ENCODE assay signal across 32 mouse cellular contexts in genomic region chr15:101394908-101395307, GRCm38 (mm10). TPM values are rescaled to one million over a fixed set of nuclear protein-coding genes. Genes with fewer than 3 reads are reported as not detected.
DNase-seq lines count a peak whose midpoint lies in the region; ATAC-seq and TF ChIP-seq lines count a peak whose summit lies in the region.
"Had no signal": no experiment of that assay in that cellular context is flagged by ENCODE, and none has a peak within 500 bp of the region (broad histone marks: within the 10 kb centered on the region; RNA-seq: fewer than 3 reads in every experiment).

No protein-coding gene starts in this region.

- H3K4me3 ChIP-seq in intestine, postnatal 0 days (ENCODE audit: low read depth, low read length): no peak overlapping the region
- no peak overlapping the region for H3K4me3 ChIP-seq in intestine, embryonic 15.5 days (replicated peaks)
- H3K4me3 ChIP-seq in layer of hippocampus, adult 2 months: no peak overlapping the region
- H3K4me3 ChIP-seq in midbrain, postnatal 0 days (ENCODE audit: low read depth, low read length): no peak overlapping the region
- no peak overlapping the region for H3K4me3 ChIP-seq in midbrain, embryonic 13.5 days (replicated peaks)
- H3K4me3 ChIP-seq in small intestine, adult 2 months (ENCODE audit: low read depth, low read length): no peak overlapping the region
- no peak overlapping the region for H3K4me3 ChIP-seq in limb, embryonic 10.5 days
- H3K4me3 ChIP-seq: forebrain, embryonic 12.5 days; heart, embryonic 15.5 days; hindbrain, embryonic 15.5 days; limb, embryonic 12.5 days; liver, embryonic 15.5 days; myocyte had no signal

- H3K9ac ChIP-seq in intestine, postnatal 0 days (ENCODE audit: low read depth, low read length): no peak overlapping the region
- no peak overlapping the region for H3K9ac ChIP-seq in intestine, embryonic 15.5 days
- H3K9ac ChIP-seq in midbrain, postnatal 0 days (replicated peaks; ENCODE audit: low read length, poor library complexity, severe bottlenecking): no peak overlapping the region
- H3K9ac ChIP-seq in midbrain, embryonic 13.5 days (replicated peaks): no peak overlapping the region
- H3K9ac ChIP-seq: forebrain, embryonic 12.5 days; heart, embryonic 15.5 days; hindbrain, embryonic 15.5 days; limb, embryonic 12.5 days; liver, embryonic 15.5 days had no signal

- H3K27me3 ChIP-seq in intestine, postnatal 0 days (replicated peaks; ENCODE audit: control insufficient read depth, insufficient read depth, low read length): no peaks in the 10 kb centered on the region
- no peaks in the 10 kb centered on the region for H3K27me3 ChIP-seq in intestine, embryonic 15.5 days (replicated peaks)
- H3K27me3 ChIP-seq in midbrain, postnatal 0 days (ENCODE audit: insufficient read depth, low read length): no peaks in the 10 kb centered on the region
- H3K27me3 ChIP-seq in midbrain, embryonic 13.5 days: no peaks in the 10 kb centered on the region
- H3K27me3 ChIP-seq in small intestine, adult 2 months (ENCODE audit: control insufficient read depth, insufficient read depth, low read length): no peaks in the 10 kb centered on the region
- H3K27me3 ChIP-seq in limb, embryonic 10.5 days (ENCODE audit: low read depth, poor library complexity, severe bottlenecking): peaks cover 5% of the 10 kb centered on the region; the same call in 1 of the 2 replicates
- H3K27me3 ChIP-seq: forebrain, embryonic 12.5 days; heart, embryonic 15.5 days; hindbrain, embryonic 15.5 days; liver, embryonic 15.5 days had no signal

- H3K36me3 ChIP-seq in intestine, postnatal 0 days (ENCODE audit: control insufficient read depth, insufficient read depth): 0 out of 2 replicates have a peak, but pooled peaks cover 6% of the 10 kb centered on the region
- no peaks in the 10 kb centered on the region for H3K36me3 ChIP-seq in intestine, embryonic 15.5 days
- no peaks in the 10 kb centered on the region for H3K36me3 ChIP-seq in midbrain, postnatal 0 days (ENCODE audit: insufficient read depth, low read length)
- no peaks in the 10 kb centered on the region for H3K36me3 ChIP-seq in midbrain, embryonic 13.5 days
- H3K36me3 ChIP-seq in small intestine, adult 2 months (ENCODE audit: control insufficient read depth, insufficient read depth, low read length): peaks cover 5% of the 10 kb centered on the region; the same call in 1 of the 2 replicates
- H3K36me3 ChIP-seq in limb, embryonic 10.5 days: no peaks in the 10 kb centered on the region
- H3K36me3 ChIP-seq: forebrain, embryonic 12.5 days; heart, embryonic 15.5 days; hindbrain, embryonic 15.5 days; limb, embryonic 12.5 days; liver, embryonic 15.5 days had no signal

- no peak for DNase-seq in layer of hippocampus, adult 2 months (ENCODE audit: low spot score in 2 of 2)
- DNase-seq in layer of hippocampus, adult 18-20 months (ENCODE audit: low spot score in 2 of 2): no peak
- DNase-seq in midbrain, postnatal 0 days (ENCODE audit: low spot score): no peak
- no peak for DNase-seq in limb, embryonic 10.5 days (ENCODE audit: low spot score)
- DNase-seq: adrenal gland, postnatal 10 days; cerebellum, adult 11 months; heart, adult 18-20 months; heart, postnatal 4 days; midbrain, embryonic 14.5 days; spleen, adult 18-20 months; thymus, adult 2 months had no signal

- TF ChIP-seq CTCF in intestine, postnatal 0 days (IDR thresholded peaks at IDR 0.05; ENCODE audit: low read depth): peak; percentile 56
- TF ChIP-seq CTCF in layer of hippocampus, adult 2 months (conservative IDR thresholded peaks at IDR 0.05): peak; percentile 27
- TF ChIP-seq CTCF in midbrain, postnatal 0 days (IDR thresholded peaks at IDR 0.05): peak; percentile 21
- TF ChIP-seq CTCF in small intestine, adult 2 months (IDR thresholded peaks at IDR 0.05; ENCODE audit: extremely low read depth, insufficient read length, insufficient replicate concordance, low read depth, low read length): peak; percentile 21; the same call in 1 of the 2 replicates

- H3K4me1 ChIP-seq in intestine, postnatal 0 days (replicated peaks; ENCODE audit: control insufficient read depth, insufficient read depth, low read length): no peaks in the 10 kb centered on the region; the same call in 1 of the 2 replicates
- no peaks in the 10 kb centered on the region for H3K4me1 ChIP-seq in intestine, embryonic 15.5 days (replicated peaks)
- H3K4me1 ChIP-seq in midbrain, postnatal 0 days (ENCODE audit: insufficient read depth, low read length): no peaks in the 10 kb centered on the region
- no peaks in the 10 kb centered on the region for H3K4me1 ChIP-seq in midbrain, embryonic 13.5 days (replicated peaks)
- H3K4me1 ChIP-seq in small intestine, adult 2 months (ENCODE audit: control insufficient read depth, insufficient read depth, insufficient read length, low read length): no peaks in the 10 kb centered on the region
- peaks cover 15% of the 10 kb centered on the region for H3K4me1 ChIP-seq in limb, embryonic 10.5 days
- H3K4me1 ChIP-seq: forebrain, embryonic 12.5 days; hindbrain, embryonic 15.5 days; liver, embryonic 15.5 days had no signal

- no peak overlapping the region for H3K4me2 ChIP-seq in intestine, postnatal 0 days (replicated peaks; ENCODE audit: low read depth)
- H3K4me2 ChIP-seq in intestine, embryonic 15.5 days (replicated peaks): no peak overlapping the region
- H3K4me2 ChIP-seq in midbrain, postnatal 0 days (ENCODE audit: low read depth, low read length, poor library complexity, severe bottlenecking): no peak overlapping the region
- H3K4me2 ChIP-seq in midbrain, embryonic 13.5 days (replicated peaks): no peak overlapping the region
- H3K4me2 ChIP-seq: forebrain, embryonic 12.5 days; heart, embryonic 15.5 days; hindbrain, embryonic 15.5 days; limb, embryonic 12.5 days; liver, embryonic 15.5 days had no signal

- no peak for ATAC-seq in intestine, postnatal 0 days
- no peak for ATAC-seq in intestine, embryonic 15.5 days
- ATAC-seq in midbrain, postnatal 0 days (ENCODE audit: low FRiP score): no peak
- ATAC-seq in midbrain, embryonic 13.5 days: no peak
- ATAC-seq: activated CD4-positive, CD25-positive, alpha-beta regulatory T cell, adult 4 months; intestine, embryonic 16.5 days had no signal

- no peaks in the 10 kb centered on the region for H3K9me3 ChIP-seq in intestine, postnatal 0 days (ENCODE audit: control insufficient read depth)
- no peaks in the 10 kb centered on the region for H3K9me3 ChIP-seq in intestine, embryonic 15.5 days
- no peaks in the 10 kb centered on the region for H3K9me3 ChIP-seq in midbrain, postnatal 0 days (ENCODE audit: low read length)
- H3K9me3 ChIP-seq in midbrain, embryonic 13.5 days: no peaks in the 10 kb centered on the region
- H3K9me3 ChIP-seq in limb, embryonic 10.5 days (replicated peaks): no peaks in the 10 kb centered on the region
- H3K9me3 ChIP-seq: forebrain, embryonic 12.5 days; heart, embryonic 15.5 days; hindbrain, embryonic 15.5 days; limb, embryonic 12.5 days; liver, embryonic 15.5 days had no signal

- TF ChIP-seq POLR2A in small intestine, adult 2 months (IDR thresholded peaks at IDR 0.05; ENCODE audit: low read depth, low read length): no peak

- no peak overlapping the region for H3K27ac ChIP-seq in intestine, postnatal 0 days (ENCODE audit: low read depth, low read length)
- H3K27ac ChIP-seq in intestine, embryonic 15.5 days: no peak overlapping the region
- no peak overlapping the region for H3K27ac ChIP-seq in layer of hippocampus, adult 2 months
- H3K27ac ChIP-seq in midbrain, postnatal 0 days (ENCODE audit: low read depth, low read length): no peak overlapping the region
- no peak overlapping the region for H3K27ac ChIP-seq in midbrain, embryonic 13.5 days
- no peak overlapping the region for H3K27ac ChIP-seq in small intestine, adult 2 months (ENCODE audit: insufficient read depth, low read depth, low read length)
- H3K27ac ChIP-seq in limb, embryonic 10.5 days: no peak overlapping the region
- H3K27ac ChIP-seq: forebrain, embryonic 12.5 days; heart, embryonic 15.5 days; hindbrain, embryonic 15.5 days; limb, embryonic 12.5 days; liver, embryonic 15.5 days had no signal

- 65% methylated on average over 7 of the region's 7 CpGs for WGBS in intestine, postnatal 0 days
- WGBS in intestine, embryonic 15.5 days: 64% methylated on average over 7 of the region's 7 CpGs
- 64% methylated on average over 7 of the region's 7 CpGs for WGBS in midbrain, postnatal 0 days
- WGBS in midbrain, embryonic 13.5 days: 73% methylated on average over 7 of the region's 7 CpGs
- WGBS in small intestine, adult 2 months: 79% methylated on average over 7 of the region's 7 CpGs
- 60% methylated on average over 7 of the region's 7 CpGs for WGBS in limb, embryonic 10.5 days

RNA-seq across cellular contexts. Expression of gene Krt7, which starts 15.9 kb away (rescaled TPM):
- 86.1 and 89.0 TPM in 2 replicates for polyA plus RNA-seq in intestine, postnatal 0 days (2015; fragmentation: Nextera tagmentation; extraction: Ambion mirVana)
- 134 and 137 TPM in 2 replicates for polyA plus RNA-seq in intestine, embryonic 15.5 days (2015; fragmentation: Nextera tagmentation; extraction: Ambion mirVana)
- not detected for total RNA-seq in layer of hippocampus, adult 2 months (2021)
- total RNA-seq in layer of hippocampus, adult 18-20 months (2021): not detected
- total RNA-seq in midbrain, postnatal 0 days (2014; rRNA removed): 0.49 and 0.52 TPM in 2 replicates
- 0.20 and 0.82 TPM in 2 replicates for polyA plus RNA-seq in midbrain, postnatal 0 days (2015; fragmentation: Nextera tagmentation; extraction: Ambion mirVana)
- 0.05 and 0.32 TPM in 2 replicates for polyA plus RNA-seq in midbrain, embryonic 13.5 days (2015; fragmentation: Nextera tagmentation; extraction: Ambion mirVana)
- 35.1 and 43.1 TPM in 2 replicates for polyA plus RNA-seq in small intestine, adult 2 months (2012; rRNA removed)
- 14.2 and 16.9 TPM in 2 replicates for polyA plus RNA-seq in limb, embryonic 10.5 days (2016; fragmentation: Nextera tagmentation; extraction: Ambion mirVana)
- total RNA-seq: gastrocnemius, adult 8-10 months; layer of hippocampus, postnatal 14 days had no signal
- polyA plus RNA-seq: activated CD4-positive, CD25-positive, alpha-beta regulatory T cell, adult 4 months had no signal

RNA-seq across cellular contexts. Expression of gene Krt80, which starts 24.9 kb away (rescaled TPM):
- polyA plus RNA-seq in intestine, postnatal 0 days (2015; fragmentation: Nextera tagmentation; extraction: Ambion mirVana): 0.40 and 0.61 TPM in 2 replicates
- polyA plus RNA-seq in intestine, embryonic 15.5 days (2015; fragmentation: Nextera tagmentation; extraction: Ambion mirVana): 1.2 TPM in 2 replicates
- under 1 TPM; 0.12 to 0.18 TPM for total RNA-seq in layer of hippocampus, adult 2 months (2021)
- total RNA-seq in layer of hippocampus, adult 18-20 months (2021): under 1 TPM; 0.25 to 0.40 TPM
- 0.09 and 1.0 TPM in 2 replicates for total RNA-seq in midbrain, postnatal 0 days (2014; rRNA removed)
- 0.16 and 0.33 TPM in 2 replicates for polyA plus RNA-seq in midbrain, postnatal 0 days (2015; fragmentation: Nextera tagmentation; extraction: Ambion mirVana)
- 0.05 and 0.09 TPM in 2 replicates for polyA plus RNA-seq in midbrain, embryonic 13.5 days (2015; fragmentation: Nextera tagmentation; extraction: Ambion mirVana)
- 0.61 and 2.5 TPM in 2 replicates for polyA plus RNA-seq in small intestine, adult 2 months (2012; rRNA removed)
- polyA plus RNA-seq in limb, embryonic 10.5 days (2016; fragmentation: Nextera tagmentation; extraction: Ambion mirVana): 0.09 and 0.23 TPM in 2 replicates
- polyA plus RNA-seq: activated CD4-positive, CD25-positive, alpha-beta regulatory T cell, adult 4 months; embryonic facial prominence, embryonic 11.5 days; forebrain, embryonic 12.5 days; midbrain, embryonic 14.5 days had no signal

RNA-seq across cellular contexts. Expression of gene Krt87, which starts 43.7 kb away (rescaled TPM):
- polyA plus RNA-seq in intestine, postnatal 0 days (2015; fragmentation: Nextera tagmentation; extraction: Ambion mirVana): 0.16 TPM in 2 replicates
- 0.20 and 0.21 TPM in 2 replicates for polyA plus RNA-seq in intestine, embryonic 15.5 days (2015; fragmentation: Nextera tagmentation; extraction: Ambion mirVana)
- under 1 TPM; 0.46 to 0.69 TPM for total RNA-seq in layer of hippocampus, adult 2 months (2021)
- total RNA-seq in layer of hippocampus, adult 18-20 months (2021): under 1 TPM; 0.18 to 0.40 TPM
- total RNA-seq in midbrain, postnatal 0 days (2014; rRNA removed): 0.76 and 1.2 TPM in 2 replicates
- polyA plus RNA-seq in midbrain, postnatal 0 days (2015; fragmentation: Nextera tagmentation; extraction: Ambion mirVana): 0.76 and 0.84 TPM in 2 replicates
- polyA plus RNA-seq in midbrain, embryonic 13.5 days (2015; fragmentation: Nextera tagmentation; extraction: Ambion mirVana): 0.17 and 0.19 TPM in 2 replicates
- polyA plus RNA-seq in small intestine, adult 2 months (2012; rRNA removed): 0.29 and 0.30 TPM in 2 replicates
- not detected in 2 replicates for polyA plus RNA-seq in limb, embryonic 10.5 days (2016; fragmentation: Nextera tagmentation; extraction: Ambion mirVana)
- total RNA-seq: adrenal gland, postnatal 10 days; ES-E14; gastrocnemius, adult 8-10 months; heart, adult 18-20 months; heart, postnatal 4 days; megakaryocyte, adult 5-6 weeks had no signal
- polyA plus RNA-seq: C2C12; heart, embryonic 15.5 days; liver, embryonic 15.5 days; myocyte had no signal

RNA-seq across cellular contexts. Expression of gene Krt88, which starts 52.6 kb away (rescaled TPM):
- not detected in 2 replicates for polyA plus RNA-seq in intestine, postnatal 0 days (2015; fragmentation: Nextera tagmentation; extraction: Ambion mirVana)
- not detected in 2 replicates for polyA plus RNA-seq in intestine, embryonic 15.5 days (2015; fragmentation: Nextera tagmentation; extraction: Ambion mirVana)
- total RNA-seq in layer of hippocampus, adult 2 months (2021): not detected
- total RNA-seq in layer of hippocampus, adult 18-20 months (2021): not detected
- not detected in 2 replicates for total RNA-seq in midbrain, postnatal 0 days (2014; rRNA removed)
- not detected in 2 replicates for polyA plus RNA-seq in midbrain, postnatal 0 days (2015; fragmentation: Nextera tagmentation; extraction: Ambion mirVana)
- polyA plus RNA-seq in midbrain, embryonic 13.5 days (2015; fragmentation: Nextera tagmentation; extraction: Ambion mirVana): not detected in 2 replicates
- polyA plus RNA-seq in small intestine, adult 2 months (2012; rRNA removed): not detected in 2 replicates
- not detected in 2 replicates for polyA plus RNA-seq in limb, embryonic 10.5 days (2016; fragmentation: Nextera tagmentation; extraction: Ambion mirVana)
- total RNA-seq: adrenal gland, postnatal 10 days; common myeloid progenitor, adult 5-6 weeks; ES-E14; gastrocnemius, adult 8-10 months; heart, adult 18-20 months; heart, postnatal 4 days; layer of hippocampus, postnatal 14 days; megakaryocyte, adult 5-6 weeks had no signal
- polyA plus RNA-seq: activated CD4-positive, CD25-positive, alpha-beta regulatory T cell, adult 4 months; brain, embryonic 14.5 days; C2C12; embryonic facial prominence, embryonic 11.5 days; forebrain, embryonic 12.5 days; heart, embryonic 15.5 days; hindbrain, embryonic 15.5 days; limb, embryonic 12.5 days; liver, embryonic 15.5 days; midbrain, embryonic 14.5 days; myocyte; neural tube, embryonic 14.5 days; thymus, adult 2 months had no signal
